In the genomic region with DNA sequence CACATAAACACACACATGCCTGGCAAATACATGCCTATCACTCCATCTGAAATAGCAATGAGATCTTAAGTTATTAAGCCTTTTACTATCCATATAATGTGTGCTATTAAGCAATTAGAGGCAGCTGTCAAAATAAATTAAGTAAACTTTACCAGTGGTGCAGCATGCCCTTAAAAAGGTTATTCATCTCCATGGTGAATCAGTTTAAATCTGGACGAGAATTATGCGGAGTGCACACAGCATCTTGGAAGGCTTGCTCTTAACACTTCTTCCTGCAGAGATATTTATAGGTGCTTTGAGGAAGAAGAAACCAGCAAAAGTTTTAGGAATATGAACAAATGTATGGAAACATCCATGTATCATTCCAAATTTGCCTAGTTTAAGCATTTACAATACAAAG, we compare ENCODE assay signal across 20 mouse cellular contexts. TPM values are rescaled to one million over a fixed set of nuclear protein-coding genes. Genes with fewer than 3 reads are reported as not detected.
"Had no signal": no experiment of that assay in that cellular context is flagged by ENCODE, and none has a peak within 500 bp of the region (broad histone marks: within the 10 kb centered on the region; RNA-seq: fewer than 3 reads in every experiment).

No protein-coding gene starts in this region.

- DNase-seq: kidney, adult 2 months; kidney, postnatal 25 days; layer of hippocampus, adult 9-11 months; liver; lung, adult 18-20 months; lung, postnatal 10 days; lung, postnatal 36 days; midbrain, embryonic 14.5 days; right cerebral cortex, postnatal 4 days; thymus, postnatal 25 days had no signal

- H3K9ac ChIP-seq: limb, embryonic 13.5 days; liver, embryonic 12.5 days; liver, embryonic 15.5 days; lung, embryonic 15.5 days had no signal

- H3K27ac ChIP-seq: kidney, postnatal 0 days; layer of hippocampus, adult 2 months; limb, embryonic 10.5 days; limb, embryonic 13.5 days; liver, embryonic 12.5 days; liver, embryonic 15.5 days; lung, embryonic 15.5 days; stomach, postnatal 0 days had no signal

- H3K9me3 ChIP-seq: limb, embryonic 10.5 days; limb, embryonic 13.5 days; liver, embryonic 12.5 days; liver, embryonic 15.5 days; lung, embryonic 15.5 days had no signal

- H3K4me1 ChIP-seq: liver, embryonic 15.5 days had no signal

- H3K27me3 ChIP-seq: limb, embryonic 13.5 days; liver, embryonic 12.5 days; liver, embryonic 15.5 days had no signal

- H3K36me3 ChIP-seq: limb, embryonic 10.5 days; limb, embryonic 13.5 days; liver, embryonic 12.5 days; liver, embryonic 15.5 days; lung, embryonic 15.5 days had no signal

- ATAC-seq: liver, embryonic 12.5 days had no signal

- H3K4me2 ChIP-seq: limb, embryonic 13.5 days; liver, embryonic 12.5 days; liver, embryonic 15.5 days; lung, embryonic 15.5 days; midbrain, embryonic 11.5 days had no signal

- H3K4me3 ChIP-seq: layer of hippocampus, adult 2 months; limb, embryonic 10.5 days; limb, embryonic 13.5 days; liver, embryonic 12.5 days; liver, embryonic 15.5 days; lung, embryonic 15.5 days had no signal

RNA-seq across cellular contexts. Expression of a gene that starts 34.6 kb away (rescaled TPM):
- total RNA-seq: megakaryocyte progenitor cell, adult 5-6 weeks had no signal
